ENCODE assay signal across 20 mouse cellular contexts in genomic region chr11:94934526-94934925, GRCm38 (mm10). TPM values are rescaled to one million over a fixed set of nuclear protein-coding genes. Genes with fewer than 3 reads are reported as not detected.
DNase-seq lines count a peak whose midpoint lies in the region; ATAC-seq and TF ChIP-seq lines count a peak whose summit lies in the region.
"Had no signal": no experiment of that assay in that cellular context is flagged by ENCODE, and none has a peak within 500 bp of the region (broad histone marks: within the 10 kb centered on the region; RNA-seq: fewer than 3 reads in every experiment).

No protein-coding gene starts in this region.

- H3K4me2 ChIP-seq in embryonic facial prominence, embryonic 15.5 days (replicated peaks), result peak overlapping the region; percentile 64

- TF ChIP-seq CTCF in small intestine, adult 2 months (IDR thresholded peaks at IDR 0.05; ENCODE audit: extremely low read depth, insufficient read length, insufficient replicate concordance, low read depth, low read length), result no peak
- no peak for TF ChIP-seq CTCF in thymus, adult 2 months (IDR thresholded peaks at IDR 0.05; ENCODE audit: borderline replicate concordance, control insufficient read depth, extremely low read depth, insufficient read depth, low read length, poor library complexity)

- H3K27ac ChIP-seq in heart, embryonic 10.5 days, result peak overlapping the region; percentile 56; the same call in 1 of the 2 replicates
- H3K27ac ChIP-seq in embryonic facial prominence, embryonic 15.5 days (replicated peaks), result peak overlapping the region; percentile 98
- H3K27ac ChIP-seq in small intestine, adult 2 months (ENCODE audit: insufficient read depth, low read depth, low read length), result 0 out of 2 replicates have a peak overlapping the region, but pooled peaks have one; percentile 20
- H3K27ac ChIP-seq in thymus, adult 2 months (ENCODE audit: control insufficient read depth, insufficient read depth, low read length), result no peak overlapping the region

- 31% methylated on average over 11 of the region's 11 CpGs for WGBS in heart, embryonic 10.5 days
- 13% methylated on average over 11 of the region's 11 CpGs for WGBS in embryonic facial prominence, embryonic 15.5 days
- WGBS in small intestine, adult 2 months, result 53% methylated on average over 11 of the region's 11 CpGs
- 67% methylated on average over 11 of the region's 11 CpGs for WGBS in thymus, adult 2 months

- no peak for DNase-seq in heart, embryonic 10.5 days (ENCODE audit: low spot score)
- no peak for DNase-seq in heart, postnatal 36 days
- peak; percentile 55 for DNase-seq in kidney, postnatal 10 days
- DNase-seq in kidney, postnatal 25 days, result no peak
- no peak for DNase-seq in adrenal gland, postnatal 10 days
- no peak for DNase-seq in thymus, adult 2 months
- DNase-seq: cerebellum, adult 9-10 months; forebrain, postnatal 0 days; kidney, postnatal 14 days; spleen, adult 18-20 months had no signal

- intact Hi-C loops in heart, postnatal 36 days (cut with DNase I), result no loop called here

- no peak overlapping the region for H3K9ac ChIP-seq in embryonic facial prominence, embryonic 15.5 days
- H3K9ac ChIP-seq: forebrain, postnatal 0 days had no signal

- ATAC-seq in embryonic facial prominence, embryonic 15.5 days (ENCODE audit: insufficient number of reproducible peaks, low FRiP score, low TSS enrichment, low read depth), result no peak
- ATAC-seq: activated CD4-positive, CD25-positive, alpha-beta regulatory T cell, adult 4 months; forebrain, postnatal 0 days had no signal

- TF ChIP-seq POLR2A in small intestine, adult 2 months (IDR thresholded peaks at IDR 0.05; ENCODE audit: low read depth, low read length), result no peak
- TF ChIP-seq POLR2A in thymus, adult 2 months (IDR thresholded peaks at IDR 0.05; ENCODE audit: control insufficient read depth, extremely low read depth, insufficient read depth, low read length, poor library complexity), result no peak

- no peaks in the 10 kb centered on the region; the same call in 1 of the 2 replicates for H3K36me3 ChIP-seq in heart, embryonic 10.5 days
- peaks cover 2% of the 10 kb centered on the region for H3K36me3 ChIP-seq in embryonic facial prominence, embryonic 15.5 days
- no peaks in the 10 kb centered on the region for H3K36me3 ChIP-seq in small intestine, adult 2 months (ENCODE audit: control insufficient read depth, insufficient read depth, low read length)
- H3K36me3 ChIP-seq in thymus, adult 2 months (ENCODE audit: control insufficient read depth, insufficient read depth, low read length), result no peaks in the 10 kb centered on the region

- H3K4me1 ChIP-seq in heart, embryonic 10.5 days, result peaks cover 60% of the 10 kb centered on the region
- peaks cover 72% of the 10 kb centered on the region for H3K4me1 ChIP-seq in embryonic facial prominence, embryonic 15.5 days
- peaks cover 6% of the 10 kb centered on the region for H3K4me1 ChIP-seq in small intestine, adult 2 months (ENCODE audit: control insufficient read depth, insufficient read depth, insufficient read length, low read length)
- H3K4me1 ChIP-seq in thymus, adult 2 months (replicated peaks; ENCODE audit: control insufficient read depth, insufficient read depth, low read length), result peaks cover 7% of the 10 kb centered on the region

- peaks cover 74% of the 10 kb centered on the region for H3K27me3 ChIP-seq in heart, embryonic 10.5 days (ENCODE audit: insufficient read depth, poor library complexity, severe bottlenecking)
- peaks cover 6% of the 10 kb centered on the region; the same call in 1 of the 2 replicates for H3K27me3 ChIP-seq in embryonic facial prominence, embryonic 15.5 days
- H3K27me3 ChIP-seq in small intestine, adult 2 months (ENCODE audit: control insufficient read depth, insufficient read depth, low read length), result peaks cover 7% of the 10 kb centered on the region; the same call in 1 of the 2 replicates
- peaks cover 3% of the 10 kb centered on the region; the same call in 1 of the 2 replicates for H3K27me3 ChIP-seq in thymus, adult 2 months (ENCODE audit: control insufficient read depth, insufficient read depth, low read length)

- no peaks in the 10 kb centered on the region for H3K9me3 ChIP-seq in heart, embryonic 10.5 days
- H3K9me3 ChIP-seq in embryonic facial prominence, embryonic 15.5 days (replicated peaks), result no peaks in the 10 kb centered on the region

- H3K4me3 ChIP-seq in heart, embryonic 10.5 days, result no peak overlapping the region
- H3K4me3 ChIP-seq in embryonic facial prominence, embryonic 15.5 days (replicated peaks), result peak overlapping the region; percentile 57
- no peak overlapping the region for H3K4me3 ChIP-seq in small intestine, adult 2 months (ENCODE audit: low read depth, low read length)
- H3K4me3 ChIP-seq in thymus, adult 2 months (ENCODE audit: control insufficient read depth, insufficient read depth, low read length), result no peak overlapping the region

RNA-seq across cellular contexts. Expression of gene Col1a1, which starts 1.5 kb away (rescaled TPM):
- 146 and 311 TPM in 2 replicates for polyA plus RNA-seq in heart, embryonic 10.5 days (2016; fragmentation: Nextera tagmentation; extraction: Ambion mirVana)
- 100 to 1,000 TPM; 144 to 156 TPM for total RNA-seq in heart, postnatal 36 days (2021)
- polyA plus RNA-seq in embryonic facial prominence, embryonic 15.5 days (2015; fragmentation: Nextera tagmentation; extraction: Ambion mirVana), result 4,177 and 4,242 TPM in 2 replicates
- 49.0 and 51.1 TPM in 2 replicates for polyA plus RNA-seq in small intestine, adult 2 months (2012; rRNA removed)
- 1,000 to 10,000 TPM in 1 of 2 experiments, 100 to 1,000 TPM in 1; 763 to 1,573 TPM for total RNA-seq in adrenal gland, postnatal 10 days (2021)
- polyA plus RNA-seq in thymus, adult 2 months (2012; rRNA removed), result 11.9 and 18.7 TPM in 2 replicates
- total RNA-seq: hematopoietic stem cell, adult 5-6 weeks; megakaryocyte-erythroid progenitor cell, adult 5-6 weeks had no signal

RNA-seq across cellular contexts. Expression of gene Hils1, which starts 32.9 kb away (rescaled TPM):
- 0.22 TPM in 1 of 2 replicates, not detected in the other for polyA plus RNA-seq in heart, embryonic 10.5 days (2016; fragmentation: Nextera tagmentation; extraction: Ambion mirVana)
- not detected for total RNA-seq in heart, postnatal 36 days (2021)
- 0.25 TPM in 1 of 2 replicates, not detected in the other for polyA plus RNA-seq in embryonic facial prominence, embryonic 15.5 days (2015; fragmentation: Nextera tagmentation; extraction: Ambion mirVana)
- 0.14 TPM in 1 of 2 replicates, not detected in the other for polyA plus RNA-seq in small intestine, adult 2 months (2012; rRNA removed)
- total RNA-seq in adrenal gland, postnatal 10 days (2021), result not detected
- polyA plus RNA-seq in thymus, adult 2 months (2012; rRNA removed), result 0.12 TPM in 1 of 2 replicates, not detected in the other
- total RNA-seq: forebrain, postnatal 0 days; hematopoietic stem cell, adult 5-6 weeks; liver, adult 2 months; megakaryocyte-erythroid progenitor cell, adult 5-6 weeks; MEL had no signal
- polyA plus RNA-seq: activated CD4-positive, CD25-positive, alpha-beta regulatory T cell, adult 4 months; C2C12; embryonic facial prominence, embryonic 11.5 days; forebrain, postnatal 0 days; liver, adult 2 months; thymus, postnatal 0 days had no signal

RNA-seq across cellular contexts. Expression of gene Sgca, which starts 41.6 kb away (rescaled TPM):
- polyA plus RNA-seq in heart, embryonic 10.5 days (2016; fragmentation: Nextera tagmentation; extraction: Ambion mirVana), result 12.5 and 25.8 TPM in 2 replicates
- total RNA-seq in heart, postnatal 36 days (2021), result 100 to 1,000 TPM; 185 to 189 TPM
- polyA plus RNA-seq in embryonic facial prominence, embryonic 15.5 days (2015; fragmentation: Nextera tagmentation; extraction: Ambion mirVana), result 11.7 and 14.6 TPM in 2 replicates
- polyA plus RNA-seq in small intestine, adult 2 months (2012; rRNA removed), result 1.7 and 3.7 TPM in 2 replicates
- total RNA-seq in adrenal gland, postnatal 10 days (2021), result 10 to 100 TPM in 1 of 2 experiments, 1 to 10 TPM in 1; 4.5 to 16.8 TPM
- polyA plus RNA-seq in thymus, adult 2 months (2012; rRNA removed), result 6.3 and 59.1 TPM in 2 replicates
- total RNA-seq: forebrain, postnatal 0 days; hematopoietic stem cell, adult 5-6 weeks; megakaryocyte-erythroid progenitor cell, adult 5-6 weeks; MEL had no signal
- polyA plus RNA-seq: liver, adult 2 months had no signal

RNA-seq across cellular contexts. Expression of gene Ppp1r9b, which starts 56.3 kb away (rescaled TPM):
- 8.5 and 12.5 TPM in 2 replicates for polyA plus RNA-seq in heart, embryonic 10.5 days (2016; fragmentation: Nextera tagmentation; extraction: Ambion mirVana)
- 10 to 100 TPM; 46.3 to 50.8 TPM for total RNA-seq in heart, postnatal 36 days (2021)
- 11.0 and 12.8 TPM in 2 replicates for polyA plus RNA-seq in embryonic facial prominence, embryonic 15.5 days (2015; fragmentation: Nextera tagmentation; extraction: Ambion mirVana)
- polyA plus RNA-seq in small intestine, adult 2 months (2012; rRNA removed), result 17.0 and 29.4 TPM in 2 replicates
- 10 to 100 TPM; 83.3 to 96.2 TPM for total RNA-seq in adrenal gland, postnatal 10 days (2021)
- 112 and 127 TPM in 2 replicates for polyA plus RNA-seq in thymus, adult 2 months (2012; rRNA removed)

Comparison
In these comparisons a context has a peak if more than half of its experiments do, and no peak if none do; other contexts are left out.
1. RNA of gene Col1a1, which starts 1.5 kb away (polyA plus RNA-seq): 4,177 to 4,242 TPM in embryonic facial prominence, embryonic 15.5 days; 146 to 311 TPM in heart, embryonic 10.5 days, 49.0 to 51.1 TPM in small intestine, adult 2 months and 11.9 to 18.7 TPM in thymus, adult 2 months; every median in the first group is over 10 times any median in the second.